ENCODE assay signal across 21 mouse cellular contexts in the genomic region with DNA sequence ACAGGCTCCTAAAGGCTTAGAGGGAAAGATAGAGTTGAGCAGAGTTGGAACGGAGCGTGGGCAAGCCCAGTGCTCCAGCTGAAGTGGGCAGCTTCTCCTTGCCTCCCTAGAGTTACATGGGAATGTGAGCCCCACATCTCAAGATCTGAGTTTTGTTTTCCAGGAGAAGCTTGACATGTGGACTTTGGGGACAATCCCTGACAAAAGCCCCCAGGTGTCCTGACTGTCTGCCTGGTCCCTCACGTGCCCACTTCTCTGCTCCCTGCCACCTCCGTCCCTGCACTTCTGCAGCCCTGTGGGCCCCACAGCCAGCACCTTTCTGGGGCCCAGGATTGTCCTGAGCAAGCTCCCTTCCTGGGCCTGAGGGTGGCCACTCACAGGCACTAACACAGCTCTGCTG. TPM values are rescaled to one million over a fixed set of nuclear protein-coding genes. Genes with fewer than 3 reads are reported as not detected.
DNase-seq lines count a peak whose midpoint lies in the region; ATAC-seq and TF ChIP-seq lines count a peak whose summit lies in the region.
"Had no signal": no experiment of that assay in that cellular context is flagged by ENCODE, and none has a peak within 500 bp of the region (broad histone marks: within the 10 kb centered on the region; RNA-seq: fewer than 3 reads in every experiment).

No protein-coding gene starts in this region.

- no peaks in the 10 kb centered on the region for H3K9me3 ChIP-seq in limb, embryonic 15.5 days
- H3K9me3 ChIP-seq in limb, embryonic 10.5 days (replicated peaks): no peaks in the 10 kb centered on the region
- H3K9me3 ChIP-seq in stomach, embryonic 16.5 days (replicated peaks; ENCODE audit: control insufficient read depth, low read length): no peaks in the 10 kb centered on the region
- H3K9me3 ChIP-seq in stomach, postnatal 0 days (ENCODE audit: control insufficient read depth, low read length): no peaks in the 10 kb centered on the region
- H3K9me3 ChIP-seq: forebrain, embryonic 10.5 days; forebrain, embryonic 12.5 days had no signal

- TF ChIP-seq CTCF in gastrocnemius, adult 2 months (IDR thresholded peaks at IDR 0.05): no peak
- TF ChIP-seq CTCF in stomach, postnatal 0 days (IDR thresholded peaks at IDR 0.05; ENCODE audit: low read depth): no peak

- WGBS in limb, embryonic 15.5 days: 92% methylated on average over 4 of the region's 4 CpGs
- 94% methylated on average over 4 of the region's 4 CpGs for WGBS in limb, embryonic 10.5 days
- WGBS in stomach, embryonic 16.5 days: 93% methylated on average over 4 of the region's 4 CpGs
- WGBS in stomach, postnatal 0 days: 95% methylated on average over 4 of the region's 4 CpGs

- H3K4me3 ChIP-seq in gastrocnemius, adult 2 months: no peak overlapping the region
- no peak overlapping the region for H3K4me3 ChIP-seq in limb, embryonic 15.5 days
- no peak overlapping the region for H3K4me3 ChIP-seq in limb, embryonic 10.5 days
- H3K4me3 ChIP-seq in stomach, embryonic 16.5 days (replicated peaks; ENCODE audit: low read length): no peak overlapping the region
- H3K4me3 ChIP-seq in stomach, postnatal 0 days (ENCODE audit: low read depth, low read length): no peak overlapping the region
- H3K4me3 ChIP-seq: erythroblast, embryonic 14.5 days; forebrain, embryonic 10.5 days; forebrain, embryonic 12.5 days had no signal

- 0 out of 2 replicates have a peak overlapping the region, but pooled peaks have one; percentile 20 for H3K27ac ChIP-seq in gastrocnemius, adult 2 months
- H3K27ac ChIP-seq in limb, embryonic 15.5 days: peak overlapping the region; percentile 67; the same call in 1 of the 2 replicates
- no peak overlapping the region for H3K27ac ChIP-seq in limb, embryonic 10.5 days
- H3K27ac ChIP-seq in stomach, embryonic 16.5 days (ENCODE audit: low read length): no peak overlapping the region
- H3K27ac ChIP-seq in stomach, postnatal 0 days (replicated peaks): no peak overlapping the region
- H3K27ac ChIP-seq: forebrain, embryonic 10.5 days; forebrain, embryonic 12.5 days had no signal

- intact Hi-C loops in gastrocnemius, adult 2 months (cut with DNase I): loop anchor here (10.0 kb wide), 1 partner anchor 340 kb away; no protein-coding TSS in a partner anchor

- TF ChIP-seq EP300 in stomach, postnatal 0 days (optimal IDR thresholded peaks at IDR 0.05): no peak

- ATAC-seq in limb, embryonic 15.5 days (ENCODE audit: insufficient number of reproducible peaks, low FRiP score, low TSS enrichment, low read depth): no peak
- ATAC-seq in stomach, embryonic 16.5 days (ENCODE audit: insufficient read depth, low FRiP score): no peak
- ATAC-seq in stomach, postnatal 0 days (ENCODE audit: low FRiP score, low TSS enrichment): no peak
- ATAC-seq: activated CD4-positive, CD25-positive, alpha-beta regulatory T cell, adult 4 months; forebrain, embryonic 16.5 days; Patski had no signal

- no peaks in the 10 kb centered on the region for H3K36me3 ChIP-seq in limb, embryonic 15.5 days
- H3K36me3 ChIP-seq in limb, embryonic 10.5 days: no peaks in the 10 kb centered on the region
- no peaks in the 10 kb centered on the region for H3K36me3 ChIP-seq in stomach, embryonic 16.5 days (ENCODE audit: control insufficient read depth, insufficient read depth, low read length)
- no peaks in the 10 kb centered on the region for H3K36me3 ChIP-seq in stomach, postnatal 0 days (ENCODE audit: control insufficient read depth, insufficient read depth, low read length)
- H3K36me3 ChIP-seq: forebrain, embryonic 10.5 days; forebrain, embryonic 12.5 days had no signal

- H3K4me1 ChIP-seq in limb, embryonic 15.5 days: peaks cover 31% of the 10 kb centered on the region
- H3K4me1 ChIP-seq in limb, embryonic 10.5 days: peaks cover 28% of the 10 kb centered on the region
- peaks cover 4% of the 10 kb centered on the region; the same call in 1 of the 2 replicates for H3K4me1 ChIP-seq in stomach, embryonic 16.5 days (ENCODE audit: control insufficient read depth, insufficient read depth, low read length)
- H3K4me1 ChIP-seq in stomach, postnatal 0 days (replicated peaks; ENCODE audit: control insufficient read depth, insufficient read depth): no peaks in the 10 kb centered on the region
- H3K4me1 ChIP-seq: forebrain, embryonic 12.5 days had no signal

- no peak for DNase-seq in gastrocnemius, adult 2 months
- DNase-seq in gastrocnemius, postnatal 25 days: no peak
- DNase-seq in limb, embryonic 10.5 days (ENCODE audit: low spot score): no peak
- no peak for DNase-seq in stomach, postnatal 0 days (ENCODE audit: low spot score)
- no peak for DNase-seq in Muller cell, postnatal 12 days (ENCODE audit: inconsistent ontology term)
- DNase-seq: adrenal gland, adult 8-10 months; adrenal gland, postnatal 14 days; adrenal gland, postnatal 36 days; cerebellum, adult 11-12 months; cerebellum, adult 2 months; cerebellum, postnatal 10 days; cerebellum, postnatal 25 days had no signal

- H3K27me3 ChIP-seq in limb, embryonic 15.5 days: 0 out of 2 replicates have a peak, but pooled peaks cover 8% of the 10 kb centered on the region
- peaks cover 40% of the 10 kb centered on the region for H3K27me3 ChIP-seq in limb, embryonic 10.5 days (ENCODE audit: low read depth, poor library complexity, severe bottlenecking)
- no peaks in the 10 kb centered on the region; the same call in 1 of the 2 replicates for H3K27me3 ChIP-seq in stomach, embryonic 16.5 days (ENCODE audit: control insufficient read depth, insufficient read depth, low read length)
- H3K27me3 ChIP-seq in stomach, postnatal 0 days (ENCODE audit: control insufficient read depth, insufficient read depth, low read length): no peaks in the 10 kb centered on the region
- H3K27me3 ChIP-seq: Patski had no signal

- H3K9ac ChIP-seq in limb, embryonic 15.5 days: no peak overlapping the region
- H3K9ac ChIP-seq in stomach, embryonic 16.5 days (ENCODE audit: low read length): peak overlapping the region; percentile 37; the same call in 1 of the 2 replicates
- H3K9ac ChIP-seq in stomach, postnatal 0 days (ENCODE audit: low read length): no peak overlapping the region
- H3K9ac ChIP-seq: forebrain, embryonic 12.5 days had no signal

- H3K4me2 ChIP-seq in limb, embryonic 15.5 days: no peak overlapping the region
- no peak overlapping the region for H3K4me2 ChIP-seq in stomach, embryonic 16.5 days (ENCODE audit: low read depth, low read length)
- no peak overlapping the region for H3K4me2 ChIP-seq in stomach, postnatal 0 days (replicated peaks; ENCODE audit: low read depth)
- H3K4me2 ChIP-seq: forebrain, embryonic 12.5 days had no signal

RNA-seq across cellular contexts. Expression of gene Rps6kl1, which starts 6.2 kb away (rescaled TPM):
- total RNA-seq in gastrocnemius, adult 2 months (2021): 1 to 10 TPM in 1 of 2 experiments, under 1 TPM in 1; 0.94 to 1.1 TPM
- 1 to 10 TPM in 1 of 2 experiments, under 1 TPM in 1; 0.95 to 1.1 TPM for total RNA-seq in gastrocnemius, postnatal 25 days (2021)
- polyA plus RNA-seq in limb, embryonic 15.5 days (2015; fragmentation: Nextera tagmentation; extraction: Ambion mirVana): 0.53 and 0.88 TPM in 2 replicates
- polyA plus RNA-seq in limb, embryonic 10.5 days (2016; fragmentation: Nextera tagmentation; extraction: Ambion mirVana): 0.39 and 0.45 TPM in 2 replicates
- polyA plus RNA-seq in stomach, embryonic 16.5 days (2015; fragmentation: Nextera tagmentation; extraction: Ambion mirVana): 1.3 and 1.8 TPM in 2 replicates
- 0.65 and 0.75 TPM in 2 replicates for polyA plus RNA-seq in stomach, postnatal 0 days (2015; fragmentation: Nextera tagmentation; extraction: Ambion mirVana)

RNA-seq across cellular contexts. Expression of gene Pgf, which starts 32.8 kb away (rescaled TPM):
- 1 to 10 TPM; 1.5 to 1.8 TPM for total RNA-seq in gastrocnemius, adult 2 months (2021)
- total RNA-seq in gastrocnemius, postnatal 25 days (2021): 1 to 10 TPM; 1.3 to 1.8 TPM
- polyA plus RNA-seq in limb, embryonic 15.5 days (2015; fragmentation: Nextera tagmentation; extraction: Ambion mirVana): 15.5 and 18.4 TPM in 2 replicates
- 6.9 and 9.6 TPM in 2 replicates for polyA plus RNA-seq in limb, embryonic 10.5 days (2016; fragmentation: Nextera tagmentation; extraction: Ambion mirVana)
- polyA plus RNA-seq in stomach, embryonic 16.5 days (2015; fragmentation: Nextera tagmentation; extraction: Ambion mirVana): 14.9 and 16.3 TPM in 2 replicates
- 3.0 and 3.5 TPM in 2 replicates for polyA plus RNA-seq in stomach, postnatal 0 days (2015; fragmentation: Nextera tagmentation; extraction: Ambion mirVana)
- total RNA-seq: MEL had no signal
- polyA plus RNA-seq: activated CD4-positive, CD25-positive, alpha-beta regulatory T cell, adult 4 months; erythroblast, embryonic 14.5 days had no signal

RNA-seq across cellular contexts. Expression of gene Dlst, which starts 34.2 kb away (rescaled TPM):
- total RNA-seq in gastrocnemius, adult 2 months (2021): 100 to 1,000 TPM; 247 to 365 TPM
- 100 to 1,000 TPM; 326 to 330 TPM for total RNA-seq in gastrocnemius, postnatal 25 days (2021)
- 96.0 and 108 TPM in 2 replicates for polyA plus RNA-seq in limb, embryonic 15.5 days (2015; fragmentation: Nextera tagmentation; extraction: Ambion mirVana)
- 116 and 123 TPM in 2 replicates for polyA plus RNA-seq in limb, embryonic 10.5 days (2016; fragmentation: Nextera tagmentation; extraction: Ambion mirVana)
- 113 TPM in 2 replicates for polyA plus RNA-seq in stomach, embryonic 16.5 days (2015; fragmentation: Nextera tagmentation; extraction: Ambion mirVana)
- 63.2 and 70.2 TPM in 2 replicates for polyA plus RNA-seq in stomach, postnatal 0 days (2015; fragmentation: Nextera tagmentation; extraction: Ambion mirVana)

RNA-seq across cellular contexts. Expression of gene Prox2, which starts 34.3 kb away (rescaled TPM):
- 1 to 10 TPM; 1.7 to 3.0 TPM for total RNA-seq in gastrocnemius, adult 2 months (2021)
- 1 to 10 TPM; 2.2 to 2.3 TPM for total RNA-seq in gastrocnemius, postnatal 25 days (2021)
- 3.6 and 3.9 TPM in 2 replicates for polyA plus RNA-seq in limb, embryonic 15.5 days (2015; fragmentation: Nextera tagmentation; extraction: Ambion mirVana)
- 2.4 and 2.7 TPM in 2 replicates for polyA plus RNA-seq in limb, embryonic 10.5 days (2016; fragmentation: Nextera tagmentation; extraction: Ambion mirVana)
- 2.9 and 3.0 TPM in 2 replicates for polyA plus RNA-seq in stomach, embryonic 16.5 days (2015; fragmentation: Nextera tagmentation; extraction: Ambion mirVana)
- 1.5 and 1.9 TPM in 2 replicates for polyA plus RNA-seq in stomach, postnatal 0 days (2015; fragmentation: Nextera tagmentation; extraction: Ambion mirVana)

Comparison
In these comparisons a context has a peak if more than half of its experiments do, and no peak if none do; other contexts are left out.
1. H3K27ac ChIP-seq: peak in gastrocnemius, adult 2 months (single experiment) and limb, embryonic 15.5 days (single experiment); none in limb, embryonic 10.5 days (single experiment), stomach, embryonic 16.5 days (single experiment) and stomach, postnatal 0 days (single experiment).